Mouse (Mus musculus) embryonic facial prominence, embryonic 14.5 days (tissue): ENCODE results near the gene Cdadc1. TPM values are rescaled to one million over a fixed set of nuclear protein-coding genes. Genes with fewer than 3 reads are reported as not detected.
A peak's percentile ranks its signal among the peaks of the same experiment; 100 is the strongest.

ENCODE experiments used
- ATAC-seq: fragments of 200-750 bp; cut with Nextera tagmentation; 2 replicates; pipeline ENCODE4 v1.8.0; 2017; ENCODE audit warnings: low read depth, moderate number of reproducible peaks, moderate TSS enrichment
- DNase-seq: peaks from one replicate; pipeline ENCODE4 v3.0.0-alpha.2; 2015; ENCODE audit warnings: low spot score
- H3K27ac ChIP-seq: fragments of 300-500 bp; sonication (generic); replicated peaks from 2 replicates; pipeline ENCODE4 v1.5.1; 2014; ENCODE audit warnings: low read depth, mild to moderate bottlenecking, low read length, moderate library complexity
- H3K27me3 ChIP-seq: fragments of 300-500 bp; sonication (generic); replicated peaks from 2 replicates; pipeline ENCODE4 v1.6.1; 2014; ENCODE audit warnings: low read length; ENCODE audit not compliant: control insufficient read depth, insufficient read depth
- H3K36me3 ChIP-seq: fragments of 300-500 bp; sonication (generic); 2 replicates; pipeline ENCODE4 v1.6.1; 2014; ENCODE audit warnings: low read length, mixed read lengths; ENCODE audit not compliant: control insufficient read depth, insufficient read depth
- H3K4me1 ChIP-seq: fragments of 300-500 bp; sonication (generic); 2 replicates; pipeline ENCODE4 v1.6.1; 2014; ENCODE audit warnings: antibody characterized with exemption, low read length; ENCODE audit not compliant: control insufficient read depth, insufficient read depth
- H3K4me2 ChIP-seq: fragments of 300-500 bp; sonication (generic); 2 replicates; pipeline ENCODE4 v1.6.1; 2014; ENCODE audit warnings: low read depth, mild to moderate bottlenecking, low read length, moderate library complexity, mixed read lengths
- H3K4me3 ChIP-seq: fragments of 300-500 bp; sonication (generic); 2 replicates; pipeline ENCODE4 v1.5.1; 2014; ENCODE audit warnings: low read depth, mild to moderate bottlenecking, low read length
- H3K9ac ChIP-seq: fragments of 300-500 bp; sonication (generic); 2 replicates; pipeline ENCODE4 v1.6.1; 2014; ENCODE audit warnings: low read depth, mild to moderate bottlenecking, low read length, moderate library complexity, mixed read lengths
- H3K9me3 ChIP-seq: fragments of 300-500 bp; sonication (generic); 2 replicates; pipeline ENCODE4 v1.6.1; 2016; ENCODE audit warnings: low read length; ENCODE audit not compliant: control insufficient read depth
- WGBS: fragments of 180-500 bp; shearing (Covaris S2); extraction: QIAGEN DNeasy Blood & Tissue Kit; methylation state at CpG from one replicate; pipeline ENCODE4 v1.1.7; 2014; 5-methylcytosine and 5-hydroxymethylcytosine counted together
- polyA plus RNA-seq: library from polyadenylated mRNA; unstranded; fragments of >200 nt; fragmentation: Nextera tagmentation; extraction: Ambion mirVana; gene quantifications from 2 replicates; pipeline ENCODE4 v1.2.1, GENCODE M21; 2014

Gene Cdadc1
- polyA plus RNA-seq, 1 experiment from 2014 or later = 32.1 TPM

GRCm38 (mm10) chr14:59543956-59544355 is 53.8 kb downstream of the Cdadc1 start:
- no peaks in the 10 kb centered on the region for H3K27me3 ChIP-seq
- H3K4me1 ChIP-seq = no peaks in the 10 kb centered on the region
- 56% methylated on average over 5 of the region's 5 CpGs for WGBS
- ATAC-seq = no peak
- no peak overlapping the region for H3K4me3 ChIP-seq
- no peak overlapping the region; the same call in 1 of the 2 replicates for H3K27ac ChIP-seq
- peaks cover 4% of the 10 kb centered on the region; the same call in 1 of the 2 replicates for H3K36me3 ChIP-seq
- H3K9ac ChIP-seq = no peak overlapping the region
- no peak overlapping the region for H3K4me2 ChIP-seq
- DNase-seq = peak; percentile 36
- no peaks in the 10 kb centered on the region for H3K9me3 ChIP-seq

GRCm38 (mm10) chr14:59543158-59543826 is 54.5 kb downstream of the Cdadc1 start:
- DNase-seq (no peak), ATAC-seq (no peak)
- no peaks in the 10 kb centered on the region for H3K9me3 ChIP-seq
- no peak overlapping the region for H3K4me3 ChIP-seq
- no peaks in the 10 kb centered on the region for H3K27me3 ChIP-seq
- no peaks in the 10 kb centered on the region for H3K4me1 ChIP-seq
- peaks cover 4% of the 10 kb centered on the region; the same call in 1 of the 2 replicates for H3K36me3 ChIP-seq
- 72% methylated on average over 3 of the region's 3 CpGs for WGBS
- no peak overlapping the region for H3K9ac ChIP-seq
- H3K27ac ChIP-seq = no peak overlapping the region; the same call in 1 of the 2 replicates
- H3K4me2 ChIP-seq = no peak overlapping the region

- Histone ChIP-seq H3K9ac (no peak overlapping the region), H3K27me3 (no peaks in the 10 kb centered on the region), H3K4me2 (no peak overlapping the region), H3K36me3 (peaks cover 4% of the 10 kb centered on the region; the same call in 1 of the 2 replicates), H3K4me1 (no peaks in the 10 kb centered on the region), H3K27ac (no peak overlapping the region), H3K9me3 (no peaks in the 10 kb centered on the region), H3K4me3 (no peak overlapping the region)
- 80% methylated on average over 6 of the region's 6 CpGs for WGBS
- no peak for DNase-seq
- ATAC-seq = no peak
Measured at GRCm38 (mm10) chr14:59540761-59541160, 57.0 kb downstream of the Cdadc1 start.

GRCm38 (mm10) chr14:59540230-59540629 is 57.5 kb downstream of the Cdadc1 start:
- no peak for DNase-seq
- H3K4me2 ChIP-seq = no peak overlapping the region

GRCm38 (mm10) chr14:59537829-59538432 is 59.8 kb downstream of the Cdadc1 start:
- Histone ChIP-seq H3K9me3 (no peaks in the 10 kb centered on the region), H3K36me3 (peaks cover 4% of the 10 kb centered on the region; the same call in 1 of the 2 replicates), H3K4me1 (no peaks in the 10 kb centered on the region), H3K27ac (no peak overlapping the region), H3K4me2 (no peak overlapping the region), H3K9ac (no peak overlapping the region), H3K27me3 (no peaks in the 10 kb centered on the region), H3K4me3 (no peak overlapping the region)
- DNase-seq (no peak), ATAC-seq (no peak)
- WGBS = 83% methylated on average over 4 of the region's 4 CpGs

More at GRCm38 (mm10) chr14:59540230-59540629, 57.5 kb downstream of the Cdadc1 start:
- H3K4me3 ChIP-seq = no peak overlapping the region
- no peak overlapping the region for H3K9ac ChIP-seq
- H3K9me3 ChIP-seq = no peaks in the 10 kb centered on the region
- no peak for ATAC-seq
- peaks cover 4% of the 10 kb centered on the region; the same call in 1 of the 2 replicates for H3K36me3 ChIP-seq
- 78% methylated on average over 2 of the region's 2 CpGs for WGBS
- no peaks in the 10 kb centered on the region for H3K27me3 ChIP-seq
- H3K27ac ChIP-seq = no peak overlapping the region
- no peaks in the 10 kb centered on the region for H3K4me1 ChIP-seq

GRCm38 (mm10) chr14:59533908-59534307 is 63.9 kb downstream of the Cdadc1 start:
- no peaks in the 10 kb centered on the region for H3K4me1 ChIP-seq
- no peak overlapping the region for H3K27ac ChIP-seq
- no peaks in the 10 kb centered on the region for H3K36me3 ChIP-seq
- H3K4me3 ChIP-seq = no peak overlapping the region
- DNase-seq (no peak), ATAC-seq (no peak)
- H3K9me3 ChIP-seq = no peaks in the 10 kb centered on the region
- H3K9ac ChIP-seq = no peak overlapping the region
- no peak overlapping the region for H3K4me2 ChIP-seq
- H3K27me3 ChIP-seq = no peaks in the 10 kb centered on the region

GRCm38 (mm10) chr14:59532986-59533385 is 64.8 kb downstream of the Cdadc1 start:
- H3K4me3 ChIP-seq = no peak overlapping the region
- WGBS = 77% methylated on average over 1 of the region's 1 CpGs
- no peaks in the 10 kb centered on the region for H3K9me3 ChIP-seq
- no peak overlapping the region for H3K4me2 ChIP-seq
- DNase-seq (peak; percentile 45), ATAC-seq (peak; percentile 47; the same call in 1 of the 2 replicates)
- H3K27me3 ChIP-seq = no peaks in the 10 kb centered on the region
- H3K27ac ChIP-seq = no peak overlapping the region
- H3K9ac ChIP-seq = no peak overlapping the region
- no peaks in the 10 kb centered on the region for H3K4me1 ChIP-seq
- H3K36me3 ChIP-seq = no peaks in the 10 kb centered on the region

- Histone ChIP-seq H3K27me3 (no peaks in the 10 kb centered on the region), H3K27ac (no peak overlapping the region), H3K9ac (no peak overlapping the region), H3K4me1 (no peaks in the 10 kb centered on the region), H3K4me2 (no peak overlapping the region), H3K9me3 (no peaks in the 10 kb centered on the region), H3K4me3 (no peak overlapping the region), H3K36me3 (no peaks in the 10 kb centered on the region)
- DNase-seq (no peak), ATAC-seq (no peak)
- WGBS = 82% methylated on average over 1 of the region's 1 CpGs
Measured at GRCm38 (mm10) chr14:59530801-59531200, 67.0 kb downstream of the Cdadc1 start.

- Histone ChIP-seq H3K4me1 (no peaks in the 10 kb centered on the region), H3K27ac (no peak overlapping the region), H3K4me3 (no peak overlapping the region), H3K4me2 (no peak overlapping the region), H3K27me3 (no peaks in the 10 kb centered on the region), H3K9me3 (no peaks in the 10 kb centered on the region), H3K9ac (no peak overlapping the region), H3K36me3 (no peaks in the 10 kb centered on the region)
- DNase-seq (no peak), ATAC-seq (no peak)
- 84% methylated on average over 5 of the region's 5 CpGs for WGBS
Measured at GRCm38 (mm10) chr14:59525843-59526242, 71.9 kb downstream of the Cdadc1 start.
